Mouse (Mus musculus) adrenal gland, postnatal 36 days (tissue): Measurements from ENCODE around the gene Vmn1r28. TPM values are rescaled to one million over a fixed set of nuclear protein-coding genes. Genes with fewer than 3 reads are reported as not detected.
"Not testable (repeated sequence)": the region's sequence is repeated elsewhere in the genome, so short reads cannot be mapped to it uniquely, and the experiment has no call there.

Experiments used
- DNase-seq, 2 experiments: peaks; one replicate each; pipeline ENCODE4 v3.0.0; 2021; ENCODE audit warnings: mixed read lengths in 1 of 2
- long read RNA-seq, 2 experiments: library from polyadenylated mRNA; stranded (forward); transcript quantifications; one replicate each; pipeline ENCODE4 v2.0.0; 2021; ENCODE audit warnings: borderline sequencing depth in 2 of 2
- total RNA-seq, 2 experiments: library from RNA; stranded (reverse); gene quantifications; 2 replicates each; pipeline ENCODE4 v1.2.3; 2021

Vmn1r28 gene
- total RNA-seq: not detected
- long read RNA-seq, experiment 1: 0 reads
- long read RNA-seq, experiment 2: 0 reads

GRCm38 (mm10) chr6:58261737-58262136 lies at the start of gene Vmn1r28:
Vmn1r28 (plus strand) TSS chr6:58262037.
- DNase-seq: no peak

DNA sequence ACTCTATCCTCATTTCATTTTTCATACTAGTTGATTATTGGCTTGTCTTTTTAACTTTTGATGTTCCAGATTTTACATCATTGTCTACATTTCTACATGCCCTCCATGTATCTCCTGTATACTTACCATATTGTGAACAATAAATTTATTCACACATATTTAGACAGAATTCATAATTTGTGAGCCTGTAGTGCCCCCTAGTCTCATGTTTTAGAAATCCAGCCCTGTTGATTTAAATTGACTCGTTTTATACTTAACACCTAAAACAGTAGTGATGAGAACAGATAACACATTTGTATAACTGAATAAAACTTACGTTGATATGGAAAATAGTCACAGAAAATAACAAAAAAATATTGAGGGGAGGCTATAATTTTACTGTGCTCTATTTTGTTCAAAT lies 45.7 kb upstream of the Vmn1r28 start:
- no peak for DNase-seq

GRCm38 (mm10) chr6:58218721-58219120 lies 43.1 kb upstream of the Vmn1r28 start, which contains the start of gene Vmn1r27:
Vmn1r27 (minus strand) TSS chr6:58218821.
- no peak for DNase-seq

DNA sequence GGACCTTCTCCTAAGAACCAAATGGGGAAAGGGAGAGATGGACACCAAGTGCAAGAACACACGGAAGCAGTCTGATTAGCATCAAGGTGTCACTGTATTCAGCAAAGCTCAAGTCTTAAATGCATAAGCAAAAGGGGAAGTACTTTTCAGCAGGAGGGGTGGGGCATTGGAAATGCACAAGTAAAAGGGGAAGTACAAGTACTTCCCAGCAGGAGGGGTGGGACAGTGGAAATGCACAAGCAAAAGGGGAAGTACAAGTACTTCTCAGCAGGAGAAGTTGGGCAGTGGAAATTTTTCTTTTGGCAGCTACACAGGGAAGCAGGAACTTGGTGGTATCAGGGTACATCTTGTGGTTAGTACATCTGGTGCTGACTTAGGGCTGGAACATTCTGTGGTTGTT lies 17.8 kb downstream of the Vmn1r28 start:
- DNase-seq: not testable (repeated sequence)

DNA sequence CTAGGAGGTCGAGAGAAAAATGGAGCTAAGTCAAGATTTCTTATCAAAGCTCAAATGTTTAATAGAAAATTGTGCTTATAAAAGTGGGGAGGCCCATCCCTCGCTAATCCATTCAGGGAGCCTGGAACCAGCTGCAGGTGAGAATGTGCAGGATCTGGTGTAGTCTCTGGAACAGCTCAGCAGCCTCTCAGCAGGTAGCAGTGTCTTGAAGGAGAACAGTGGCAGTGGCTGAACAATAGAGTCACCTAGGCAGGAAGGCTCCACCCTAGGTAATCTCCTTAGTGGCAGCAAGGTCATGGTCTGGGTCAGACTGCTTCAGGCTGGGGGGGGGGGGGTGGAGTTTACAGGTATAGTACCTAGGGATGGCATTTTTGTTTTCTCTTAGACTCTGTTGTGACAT lies 30.4 kb downstream of the Vmn1r28 start:
- DNase-seq: no peak

DNA sequence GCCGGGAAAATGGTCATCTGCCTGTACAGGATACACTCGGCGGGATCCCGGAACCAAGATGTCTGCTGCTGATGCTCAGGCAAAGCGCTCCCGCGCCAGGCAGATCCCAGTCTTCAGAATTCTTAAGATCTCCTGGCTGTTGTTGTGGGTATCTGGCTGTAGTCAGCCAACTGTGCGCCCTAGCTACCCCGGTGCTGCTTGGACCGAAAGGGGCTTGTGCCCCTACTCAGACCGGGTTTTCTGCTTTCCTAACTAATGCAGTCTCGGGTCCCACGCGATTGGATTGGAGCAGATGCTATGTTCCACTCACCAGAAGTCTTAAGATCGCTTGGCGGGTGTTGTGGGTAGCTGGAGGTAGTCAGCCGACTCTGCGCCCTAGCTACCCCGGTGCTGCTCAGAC lies 36.7 kb downstream of the Vmn1r28 start:
- not testable (repeated sequence) for DNase-seq

DNA sequence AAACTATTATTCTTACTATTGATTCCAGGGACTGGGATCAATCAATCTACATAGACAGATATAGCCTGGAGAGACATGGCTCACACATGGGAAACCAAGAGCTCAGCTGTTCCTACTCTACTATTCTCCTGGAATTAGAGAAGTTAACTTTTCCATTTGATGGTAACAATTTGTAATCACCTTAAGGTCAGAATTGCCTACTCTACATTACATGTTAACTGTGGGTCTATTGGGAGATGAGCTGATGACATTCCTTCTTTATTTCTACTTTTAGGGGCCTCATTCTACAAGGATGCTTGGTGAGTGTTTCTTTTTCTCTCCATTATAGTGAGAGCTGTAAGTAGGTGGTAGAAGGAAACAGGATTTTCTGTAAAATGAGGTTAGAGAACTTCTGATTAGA lies 39.4 kb downstream of the Vmn1r28 start, which contains the start of gene Vmn1r29:
TSS of gene Vmn1r29 (plus strand) at position 301 of the 400 bp plus-strand sequence.
- DNase-seq: no peak

Other genes with a start within 250 kb of the Vmn1r28 start
- gene Vmn1r26, start 246.9 kb upstream of the Vmn1r28 start, total RNA-seq: not detected
- not detected for gene Vmn1r27, start 43.2 kb upstream of the Vmn1r28 start, total RNA-seq
- gene Vmn1r29, start 39.5 kb downstream of the Vmn1r28 start, total RNA-seq: not detected
- not detected for gene Vmn1r30, start 181.3 kb downstream of the Vmn1r28 start, total RNA-seq
- not detected for gene Vmn1r31, start 213.3 kb downstream of the Vmn1r28 start, total RNA-seq